Mouse (Mus musculus): ENCODE measurements at regions not wholly inside any gene's neighbourhood (a gene's known extent, or its start where the extent isn't known, plus 50 kb on each side); places are given as distances from the start of the nearest gene placed in this dataset.

GRCm38 (mm10) chr13:39774111-39774510, 587.1 kb downstream of the Ofcc1 start:
- DNase-seq: no peak

GRCm38 (mm10) chr13:39769228-39769627, 592.0 kb downstream of the Ofcc1 start:
- DNase-seq: no peak

- DNase-seq: no peak
Measured at GRCm38 (mm10) chr13:39766897-39767296, 594.4 kb downstream of the Ofcc1 start.

Measured in lung, postnatal 10 days (tissue).